Mouse (Mus musculus): Measurements from ENCODE around the gene Brat1. TPM values are rescaled to one million over a fixed set of nuclear protein-coding genes. Genes with fewer than 3 reads are reported as not detected.

The Brat1 gene
- polyA plus RNA-seq, 1 experiment: 0.31 TPM

GRCm38 (mm10) chr5:140705501-140706171 is 825 bp downstream of the Brat1 start:
- peaks cover 10% of the 10 kb centered on the region for H3K27me3 ChIP-seq (ENCODE audit: control insufficient read depth)
- H3K36me3 ChIP-seq (ENCODE audit: control insufficient read depth): peaks cover 18% of the 10 kb centered on the region
- H3K4me3 ChIP-seq (replicated peaks): peak overlapping the region; percentile 77
- H3K4me1 ChIP-seq (ENCODE audit: control insufficient read depth): peaks cover 56% of the 10 kb centered on the region
- peaks cover 7% of the 10 kb centered on the region for H3K9me3 ChIP-seq (ENCODE audit: control insufficient read depth, low read length)
- no peak for TF ChIP-seq TAL1 (IDR thresholded peaks at IDR 0.05; ENCODE audit: low read length)
- no peak for TF ChIP-seq GATA1 (IDR thresholded peaks at IDR 0.05; ENCODE audit: low read length)

GRCm38 (mm10) chr5:140710315-140710714 is 5.5 kb downstream of the Brat1 start:
- Histone ChIP-seq H3K27me3 (ENCODE audit: control insufficient read depth) (no peaks in the 10 kb centered on the region), H3K36me3 (ENCODE audit: control insufficient read depth) (peaks cover 59% of the 10 kb centered on the region), H3K4me3 (replicated peaks) (no peak overlapping the region), H3K4me1 (ENCODE audit: control insufficient read depth) (peaks cover 13% of the 10 kb centered on the region), H3K9me3 (ENCODE audit: control insufficient read depth, low read length) (no peaks in the 10 kb centered on the region)
- TF ChIP-seq GATA1 (IDR thresholded peaks at IDR 0.05; ENCODE audit: low read length): no peak
- TF ChIP-seq TAL1 (IDR thresholded peaks at IDR 0.05; ENCODE audit: low read length): no peak

- Histone ChIP-seq H3K36me3 (ENCODE audit: control insufficient read depth) (peaks cover 65% of the 10 kb centered on the region), H3K4me3 (replicated peaks) (no peak overlapping the region), H3K9me3 (ENCODE audit: control insufficient read depth, low read length) (no peaks in the 10 kb centered on the region), H3K4me1 (ENCODE audit: control insufficient read depth) (peaks cover 6% of the 10 kb centered on the region), H3K27me3 (ENCODE audit: control insufficient read depth) (no peaks in the 10 kb centered on the region)
- no peak for TF ChIP-seq TAL1 (IDR thresholded peaks at IDR 0.05; ENCODE audit: low read length)
- TF ChIP-seq GATA1 (IDR thresholded peaks at IDR 0.05; ENCODE audit: low read length): no peak
Measured at GRCm38 (mm10) chr5:140711040-140711439, 6.2 kb downstream of the Brat1 start.

GRCm38 (mm10) chr5:140720773-140721172 is 16.0 kb downstream of the Brat1 start:
- Histone ChIP-seq H3K27me3 (ENCODE audit: control insufficient read depth) (no peaks in the 10 kb centered on the region; the same call in 1 of the 2 replicates), H3K36me3 (ENCODE audit: control insufficient read depth) (peaks cover 31% of the 10 kb centered on the region), H3K4me3 (replicated peaks) (no peak overlapping the region), H3K9me3 (ENCODE audit: control insufficient read depth, low read length) (no peaks in the 10 kb centered on the region; the same call in 1 of the 2 replicates), H3K4me1 (ENCODE audit: control insufficient read depth) (no peaks in the 10 kb centered on the region; the same call in 1 of the 2 replicates)
- TF ChIP-seq GATA1 (IDR thresholded peaks at IDR 0.05; ENCODE audit: low read length) (no peak), TAL1 (IDR thresholded peaks at IDR 0.05; ENCODE audit: low read length) (no peak)

DNA sequence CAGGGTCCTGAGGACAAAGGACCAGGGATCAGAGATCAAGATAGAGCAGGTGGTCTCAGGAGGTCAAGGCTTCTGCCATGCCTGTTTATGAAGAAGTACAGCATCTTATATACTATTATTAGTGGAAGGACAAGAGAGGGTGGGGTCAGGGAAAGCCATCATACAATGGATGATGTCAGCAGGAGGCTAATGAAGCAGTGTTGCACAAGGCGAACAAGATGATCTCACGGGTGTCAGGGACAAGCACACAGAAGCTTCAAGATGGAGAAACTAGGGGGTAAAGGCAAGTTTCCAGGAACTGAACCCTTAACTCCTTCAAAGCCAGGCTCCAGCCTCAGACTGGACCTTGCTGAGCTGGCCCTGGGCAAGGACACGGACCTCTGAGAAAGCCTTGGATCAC is 17.3 kb downstream of the Brat1 start:
- peaks cover 7% of the 10 kb centered on the region for H3K4me1 ChIP-seq (ENCODE audit: control insufficient read depth)
- H3K27me3 ChIP-seq (ENCODE audit: control insufficient read depth): no peaks in the 10 kb centered on the region; the same call in 1 of the 2 replicates
- TF ChIP-seq GATA1 (IDR thresholded peaks at IDR 0.05; ENCODE audit: low read length) (no peak), TAL1 (IDR thresholded peaks at IDR 0.05; ENCODE audit: low read length) (no peak)
- H3K4me3 ChIP-seq (replicated peaks): no peak overlapping the region
- no peaks in the 10 kb centered on the region; the same call in 1 of the 2 replicates for H3K9me3 ChIP-seq (ENCODE audit: control insufficient read depth, low read length)
- peaks cover 18% of the 10 kb centered on the region for H3K36me3 ChIP-seq (ENCODE audit: control insufficient read depth)

- TF ChIP-seq TAL1 (IDR thresholded peaks at IDR 0.05; ENCODE audit: low read length): no peak
- no peak for TF ChIP-seq GATA1 (IDR thresholded peaks at IDR 0.05; ENCODE audit: low read length)
- H3K9me3 ChIP-seq (ENCODE audit: control insufficient read depth, low read length): no peaks in the 10 kb centered on the region; the same call in 1 of the 2 replicates
- H3K4me3 ChIP-seq (replicated peaks): no peak within 1 kb of the TSS
- H3K4me1 ChIP-seq (ENCODE audit: control insufficient read depth): peaks cover 9% of the 10 kb centered on the region
- H3K36me3 ChIP-seq (ENCODE audit: control insufficient read depth): peaks cover 1% of the 10 kb centered on the region
- no peaks in the 10 kb centered on the region; the same call in 1 of the 2 replicates for H3K27me3 ChIP-seq (ENCODE audit: control insufficient read depth)
Measured at GRCm38 (mm10) chr5:140723822-140724221, 19.0 kb downstream of the Brat1 start, which contains the start of gene Amz1. Amz1 (plus strand) TSS chr5:140724127.

- Histone ChIP-seq H3K4me1 (ENCODE audit: control insufficient read depth) (peaks cover 9% of the 10 kb centered on the region), H3K27me3 (ENCODE audit: control insufficient read depth) (no peaks in the 10 kb centered on the region; the same call in 1 of the 2 replicates)
- no peak for TF ChIP-seq GATA1 (IDR thresholded peaks at IDR 0.05; ENCODE audit: low read length)
- no peak for TF ChIP-seq TAL1 (IDR thresholded peaks at IDR 0.05; ENCODE audit: low read length)
Measured at GRCm38 (mm10) chr5:140726062-140726839, 21.4 kb downstream of the Brat1 start.

GRCm38 (mm10) chr5:140726946-140727740 is 22.3 kb downstream of the Brat1 start:
- TF ChIP-seq GATA1 (IDR thresholded peaks at IDR 0.05; ENCODE audit: low read length) (no peak), TAL1 (IDR thresholded peaks at IDR 0.05; ENCODE audit: low read length) (no peak)
- H3K9me3 ChIP-seq (ENCODE audit: control insufficient read depth, low read length): no peaks in the 10 kb centered on the region
- H3K27me3 ChIP-seq (ENCODE audit: control insufficient read depth): no peaks in the 10 kb centered on the region; the same call in 1 of the 2 replicates
- no peaks in the 10 kb centered on the region for H3K36me3 ChIP-seq (ENCODE audit: control insufficient read depth)
- H3K4me1 ChIP-seq (ENCODE audit: control insufficient read depth): peaks cover 9% of the 10 kb centered on the region
- no peak overlapping the region for H3K4me3 ChIP-seq (replicated peaks)

More at GRCm38 (mm10) chr5:140726062-140726839, 21.4 kb downstream of the Brat1 start:
- H3K9me3 ChIP-seq (ENCODE audit: control insufficient read depth, low read length): no peaks in the 10 kb centered on the region
- H3K36me3 ChIP-seq (ENCODE audit: control insufficient read depth): no peaks in the 10 kb centered on the region
- no peak overlapping the region for H3K4me3 ChIP-seq (replicated peaks)
